Comparison of ENCODE assay signal across 18 mouse cellular contexts in the genomic region with DNA sequence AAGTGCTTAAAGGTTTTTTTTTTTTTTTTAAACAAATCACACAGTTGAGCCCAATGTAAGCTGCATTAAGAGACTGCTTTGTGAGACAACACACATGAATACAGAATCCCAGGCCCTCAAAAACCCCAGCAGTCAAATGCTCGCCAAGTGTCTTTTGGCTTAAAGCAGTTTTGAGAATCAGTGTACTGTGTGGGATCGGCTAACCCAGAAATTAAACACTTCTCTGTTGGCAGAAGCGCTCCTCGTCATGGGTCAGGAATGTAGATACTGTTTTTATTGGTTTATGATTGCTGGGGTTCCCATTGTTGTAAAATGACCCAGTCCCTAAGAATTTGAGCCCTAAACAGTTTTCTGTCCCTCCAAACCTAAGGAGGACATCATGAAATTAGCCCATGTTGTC.
DNase-seq lines count a peak whose midpoint lies in the region; ATAC-seq and TF ChIP-seq lines count a peak whose summit lies in the region.
"Had no signal": no experiment of that assay in that cellular context is flagged by ENCODE, and none has a peak within 500 bp of the region (broad histone marks: within the 10 kb centered on the region; RNA-seq: fewer than 3 reads in every experiment).

No protein-coding gene starts in this region.

- no peaks in the 10 kb centered on the region for H3K36me3 ChIP-seq in lung, embryonic 16.5 days (ENCODE audit: control insufficient read depth, insufficient read depth, low read length)
- H3K36me3 ChIP-seq in myocyte (ENCODE audit: control insufficient read depth, insufficient read depth) = no peaks in the 10 kb centered on the region
- H3K36me3 ChIP-seq: embryonic facial prominence, embryonic 12.5 days; hindbrain, embryonic 12.5 days had no signal

- H3ac ChIP-seq in myocyte (ENCODE audit: control insufficient read depth, insufficient read length) = no peak overlapping the region

- no peak overlapping the region for H3K9ac ChIP-seq in lung, embryonic 16.5 days (ENCODE audit: low read length)
- H3K9ac ChIP-seq: embryonic facial prominence, embryonic 12.5 days; hindbrain, embryonic 12.5 days; liver, embryonic 14.5 days had no signal

- TF ChIP-seq CTCF in gastrocnemius, adult 2 months (IDR thresholded peaks at IDR 0.05) = no peak
- no peak for TF ChIP-seq CTCF in embryonic fibroblast, embryonic 13.5 days (IDR thresholded peaks at IDR 0.05; ENCODE audit: borderline replicate concordance, insufficient read depth, low read length)

- no peaks in the 10 kb centered on the region for H3K79me2 ChIP-seq in myocyte (ENCODE audit: control insufficient read depth, insufficient read depth)

- WGBS in lung, embryonic 16.5 days = 45% methylated on average over 4 of the region's 4 CpGs

- peaks cover 15% of the 10 kb centered on the region for H3K4me1 ChIP-seq in lung, embryonic 16.5 days (replicated peaks; ENCODE audit: control insufficient read depth, insufficient read depth, low read length)
- H3K4me1 ChIP-seq in embryonic fibroblast, embryonic 13.5 days (ENCODE audit: control insufficient read depth, insufficient read depth, low read length) = peaks cover 29% of the 10 kb centered on the region
- H3K4me1 ChIP-seq: hindbrain, embryonic 12.5 days had no signal

- ATAC-seq in lung, embryonic 16.5 days (ENCODE audit: low read depth) = 0 out of 2 replicates have a peak, but pooled peaks have one; percentile 30
- ATAC-seq: forebrain, embryonic 14.5 days had no signal

- peak; percentile 38 for DNase-seq in gastrocnemius, adult 2 months
- no peak for DNase-seq in gastrocnemius, postnatal 10 days
- DNase-seq in lung, postnatal 14 days = no peak
- DNase-seq in frontal cortex, postnatal 25 days (ENCODE audit: low spot score in 2 of 2) = no peak
- no peak for DNase-seq in liver
- DNase-seq: adrenal gland, postnatal 36 days; B cell, adult 2 months; cerebellum, postnatal 25 days; kidney, adult 11 months; kidney, postnatal 14 days; layer of hippocampus, adult 9-11 months had no signal

- no peak for TF ChIP-seq POLR2A in embryonic fibroblast, embryonic 13.5 days (IDR thresholded peaks at IDR 0.05; ENCODE audit: low read depth, low read length)
- no peak for TF ChIP-seq POLR2A in myocyte (IDR thresholded peaks at IDR 0.05; ENCODE audit: insufficient read length, low read depth)

- H3K9me3 ChIP-seq in lung, embryonic 16.5 days (ENCODE audit: control insufficient read depth, low read length) = no peaks in the 10 kb centered on the region
- H3K9me3 ChIP-seq: embryonic facial prominence, embryonic 12.5 days; hindbrain, embryonic 12.5 days had no signal

- intact Hi-C loops in gastrocnemius, adult 2 months (cut with DNase I) = no loop called here

- H3K27ac ChIP-seq in gastrocnemius, adult 2 months = peak overlapping the region; percentile 69
- H3K27ac ChIP-seq in lung, embryonic 16.5 days (ENCODE audit: low read length) = no peak overlapping the region
- peak overlapping the region; percentile 94 for H3K27ac ChIP-seq in embryonic fibroblast, embryonic 13.5 days (ENCODE audit: insufficient read depth, low read length)
- H3K27ac ChIP-seq: embryonic facial prominence, embryonic 12.5 days; hindbrain, embryonic 12.5 days; liver, embryonic 14.5 days had no signal

- no peak overlapping the region for H3K4me3 ChIP-seq in gastrocnemius, adult 2 months
- no peak overlapping the region for H3K4me3 ChIP-seq in lung, embryonic 16.5 days (ENCODE audit: low read length)
- H3K4me3 ChIP-seq in embryonic fibroblast, embryonic 13.5 days (ENCODE audit: insufficient read depth, low read length) = no peak overlapping the region
- H3K4me3 ChIP-seq in myocyte = no peak overlapping the region
- H3K4me3 ChIP-seq: embryonic facial prominence, embryonic 12.5 days; hindbrain, embryonic 12.5 days had no signal

- H3K27me3 ChIP-seq in lung, embryonic 16.5 days (ENCODE audit: control insufficient read depth, insufficient read depth, low read depth, low read length) = no peaks in the 10 kb centered on the region
- H3K27me3 ChIP-seq in myocyte (ENCODE audit: control insufficient read depth, insufficient read depth, insufficient read length) = no peaks in the 10 kb centered on the region
- H3K27me3 ChIP-seq: embryonic facial prominence, embryonic 12.5 days; hindbrain, embryonic 12.5 days had no signal

- H3K4me2 ChIP-seq in lung, embryonic 16.5 days (ENCODE audit: low read depth, low read length) = no peak overlapping the region
- peak overlapping the region; percentile 70 for H3K4me2 ChIP-seq in myocyte (ENCODE audit: low read depth)
- H3K4me2 ChIP-seq: embryonic facial prominence, embryonic 12.5 days; hindbrain, embryonic 12.5 days had no signal

TF ChIP-seq in myocyte, 11 proteins besides CTCF, POLR2A, EP300 and RAD21:
- TF ChIP-seq MYOG (IDR thresholded peaks at IDR 0.05; ENCODE audit: control insufficient read depth in 1 of 3, insufficient read depth in 1 of 3, insufficient read length in 2 of 3, low read depth in 2 of 3) (no peak), TCF12 (IDR thresholded peaks at IDR 0.05; ENCODE audit: insufficient read depth, poor library complexity, severe bottlenecking) (no peak), CEBPB (IDR thresholded peaks at IDR 0.05; ENCODE audit: insufficient read depth, poor library complexity, severe bottlenecking) (no peak), SRF (IDR thresholded peaks at IDR 0.05; ENCODE audit: control insufficient read depth, insufficient read length, low read depth) (no peak), TCF3 (IDR thresholded peaks at IDR 0.05; ENCODE audit: insufficient read length, low read depth) (no peak), POLR2AphosphoS2 (IDR thresholded peaks at IDR 0.05; ENCODE audit: insufficient read length, low read depth) (no peak), USF1 (IDR thresholded peaks at IDR 0.05; ENCODE audit: low read depth) (no peak), MAX (IDR thresholded peaks at IDR 0.05; ENCODE audit: low read depth) (no peak), REST (IDR thresholded peaks at IDR 0.05; ENCODE audit: insufficient read depth, insufficient read length) (no peak), E2F4 (IDR thresholded peaks at IDR 0.05; ENCODE audit: insufficient read depth) (no peak), MYOD1 (IDR thresholded peaks at IDR 0.05; ENCODE audit: control insufficient read depth in 1 of 3, insufficient read length in 2 of 3, low read depth in 2 of 3) (no peak)
TF ChIP-seq in myocyte: peak in this region for 0.
